Mouse (Mus musculus): ENCODE data around the gene Mdm2. TPM values are rescaled to one million over a fixed set of nuclear protein-coding genes. Genes with fewer than 3 reads are reported as not detected.
A peak's percentile ranks its signal among the peaks of the same experiment; 100 is the strongest.

Mdm2 gene
- total RNA-seq, 2 experiments from 2014 or later, result 45.7 to 50.2 TPM

GRCm38 (mm10) chr10:117645487-117645964 lies 65.0 kb downstream of the Mdm2 start:
- DNase-seq (ENCODE audit: low spot score), result no peak

- DNase-seq (ENCODE audit: low spot score), result no peak
These were observed 65.7 kb downstream of the Mdm2 start for GRCm38 (mm10) chr10:117644828-117645227.

GRCm38 (mm10) chr10:117644429-117644748 lies 66.2 kb downstream of the Mdm2 start:
- no peak for DNase-seq (ENCODE audit: low spot score)

GRCm38 (mm10) chr10:117643711-117644428 lies 66.7 kb downstream of the Mdm2 start:
- no peak for DNase-seq (ENCODE audit: low spot score)

GRCm38 (mm10) chr10:117643302-117643701 lies 67.3 kb downstream of the Mdm2 start:
- DNase-seq (ENCODE audit: low spot score), result no peak

GRCm38 (mm10) chr10:117642491-117643262 lies 67.9 kb downstream of the Mdm2 start:
- no peak for DNase-seq (ENCODE audit: low spot score)

- peak; percentile 37 for DNase-seq (ENCODE audit: low spot score)
These were observed 68.4 kb downstream of the Mdm2 start for GRCm38 (mm10) chr10:117642201-117642450.

GRCm38 (mm10) chr10:117641400-117642200 lies 69.0 kb downstream of the Mdm2 start:
- no peak for DNase-seq (ENCODE audit: low spot score)

GRCm38 (mm10) chr10:117640595-117641078 lies 69.9 kb downstream of the Mdm2 start:
- no peak for DNase-seq (ENCODE audit: low spot score)

GRCm38 (mm10) chr10:117639899-117640594 lies 70.5 kb downstream of the Mdm2 start:
- no peak for DNase-seq (ENCODE audit: low spot score)

- DNase-seq (ENCODE audit: low spot score), result no peak
These were observed 71.3 kb downstream of the Mdm2 start for GRCm38 (mm10) chr10:117639221-117639599.

Other genes starting within 250 kb of the Mdm2 start
- 1 to 10 TPM; 2.5 to 2.9 TPM for gene Cpm, start 81.3 kb downstream of the Mdm2 start, total RNA-seq (2021)
- 1 to 10 TPM; 3.7 to 5.0 TPM for gene Slc35e3, start 35.6 kb upstream of the Mdm2 start, total RNA-seq (2021)
- gene Nup107, start 81.9 kb upstream of the Mdm2 start, total RNA-seq (2021), result 1 to 10 TPM; 5.5 to 5.6 TPM
- 10 to 100 TPM; 18.7 to 24.9 TPM for gene Rap1b, start 135.3 kb upstream of the Mdm2 start, total RNA-seq (2021)